Mouse (Mus musculus): Measurements from ENCODE around the gene Auh.

DNA sequence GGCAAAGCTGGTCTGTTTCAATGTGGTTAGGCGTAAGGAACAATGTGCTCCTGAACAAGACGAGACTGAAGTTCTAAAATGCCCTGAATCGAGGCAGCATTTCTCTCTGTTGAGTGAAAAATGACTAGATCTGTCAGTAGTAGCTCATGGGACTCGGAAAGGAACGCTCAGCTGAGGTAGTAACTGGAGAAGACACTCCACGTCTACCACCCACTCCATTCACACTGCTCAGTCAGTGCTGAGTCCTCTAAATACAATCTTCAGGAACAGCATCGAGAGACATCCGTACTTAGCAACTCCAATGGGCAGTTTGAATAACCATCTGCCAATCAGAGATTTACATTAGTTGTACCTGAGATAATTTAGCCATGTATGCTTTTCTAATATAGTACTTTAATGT is 66.0 kb downstream of the Auh start:
- TF ChIP-seq POLR2A (IDR thresholded peaks at IDR 0.05; ENCODE audit: control insufficient read depth, extremely low read depth, insufficient read depth, low read length, poor library complexity) = no peak
- no peak for TF ChIP-seq CTCF (IDR thresholded peaks at IDR 0.05; ENCODE audit: borderline replicate concordance, control insufficient read depth, extremely low read depth, insufficient read depth, low read length, poor library complexity)

All from thymus, adult 2 months (tissue).